Comparison of ENCODE assay signal across 14 mouse cellular contexts in genomic region chr19:40748559-40748958, GRCm38 (mm10). TPM values are rescaled to one million over a fixed set of nuclear protein-coding genes. Genes with fewer than 3 reads are reported as not detected.
DNase-seq lines count a peak whose midpoint lies in the region; ATAC-seq and TF ChIP-seq lines count a peak whose summit lies in the region.
"Had no signal": no experiment of that assay in that cellular context is flagged by ENCODE, and none has a peak within 500 bp of the region (broad histone marks: within the 10 kb centered on the region; RNA-seq: fewer than 3 reads in every experiment).

Gene Cc2d2b (plus strand): TSS chr19:40748753.

- H3K9me3 ChIP-seq in heart, embryonic 10.5 days = no peaks in the 10 kb centered on the region
- no peaks in the 10 kb centered on the region for H3K9me3 ChIP-seq in hindbrain, postnatal 0 days (ENCODE audit: low read length)
- H3K9me3 ChIP-seq in hindbrain, embryonic 14.5 days (ENCODE audit: control insufficient read depth, low read length) = no peaks in the 10 kb centered on the region
- H3K9me3 ChIP-seq in embryonic facial prominence, embryonic 12.5 days = no peaks in the 10 kb centered on the region
- no peaks in the 10 kb centered on the region for H3K9me3 ChIP-seq in lung, postnatal 0 days (ENCODE audit: low read length)

- no peak within 1 kb of the TSS for H3K27ac ChIP-seq in heart, embryonic 10.5 days
- no peak within 1 kb of the TSS for H3K27ac ChIP-seq in hindbrain, postnatal 0 days
- no peak within 1 kb of the TSS for H3K27ac ChIP-seq in hindbrain, embryonic 14.5 days
- H3K27ac ChIP-seq in embryonic facial prominence, embryonic 12.5 days = no peak within 1 kb of the TSS
- H3K27ac ChIP-seq in lung, postnatal 0 days (ENCODE audit: low read length) = no peak within 1 kb of the TSS
- H3K27ac ChIP-seq: gastrocnemius, adult 2 months had no signal

- H3K9ac ChIP-seq in hindbrain, postnatal 0 days (replicated peaks; ENCODE audit: low read length) = no peak within 1 kb of the TSS
- H3K9ac ChIP-seq in hindbrain, embryonic 14.5 days = no peak within 1 kb of the TSS
- no peak within 1 kb of the TSS for H3K9ac ChIP-seq in embryonic facial prominence, embryonic 12.5 days
- H3K9ac ChIP-seq in lung, postnatal 0 days (replicated peaks; ENCODE audit: low read depth) = no peak within 1 kb of the TSS
- H3K9ac ChIP-seq: lung, embryonic 14.5 days had no signal

- peak within 1 kb of the TSS; percentile 37 for H3K4me3 ChIP-seq in heart, embryonic 10.5 days
- H3K4me3 ChIP-seq in hindbrain, postnatal 0 days (ENCODE audit: low read length) = no peak within 1 kb of the TSS
- H3K4me3 ChIP-seq in hindbrain, embryonic 14.5 days (replicated peaks; ENCODE audit: low read length) = no peak within 1 kb of the TSS
- no peak within 1 kb of the TSS for H3K4me3 ChIP-seq in embryonic facial prominence, embryonic 12.5 days
- no peak within 1 kb of the TSS for H3K4me3 ChIP-seq in lung, postnatal 0 days (ENCODE audit: low read depth, low read length)
- H3K4me3 ChIP-seq: gastrocnemius, adult 2 months had no signal

- TF ChIP-seq EP300 in lung, postnatal 0 days (IDR thresholded peaks at IDR 0.05) = no peak

- WGBS in heart, embryonic 10.5 days = 44% methylated on average over 17 of the region's 17 CpGs
- WGBS in hindbrain, postnatal 0 days = 67% methylated on average over 15 of the region's 17 CpGs
- 65% methylated on average over 16 of the region's 17 CpGs for WGBS in hindbrain, embryonic 14.5 days
- 62% methylated on average over 17 of the region's 17 CpGs for WGBS in embryonic facial prominence, embryonic 12.5 days
- 63% methylated on average over 12 of the region's 17 CpGs for WGBS in lung, postnatal 0 days

- no peak for TF ChIP-seq CTCF in hindbrain, postnatal 0 days (IDR thresholded peaks at IDR 0.05; ENCODE audit: low read depth)
- TF ChIP-seq CTCF in lung, postnatal 0 days (IDR thresholded peaks at IDR 0.05) = no peak

- ATAC-seq in hindbrain, postnatal 0 days = 0 out of 2 replicates have a peak, but pooled peaks have one; percentile 32
- no peak for ATAC-seq in hindbrain, embryonic 14.5 days (ENCODE audit: low FRiP score)
- no peak for ATAC-seq in embryonic facial prominence, embryonic 12.5 days (ENCODE audit: insufficient number of reproducible peaks, insufficient read depth, low FRiP score, low TSS enrichment)
- no peak; the same call in 1 of the 2 replicates for ATAC-seq in lung, postnatal 0 days
- ATAC-seq: inflammation-experienced regulatory T-cells, adult 6 months had no signal

- DNase-seq in heart, embryonic 10.5 days (ENCODE audit: low spot score) = no peak
- DNase-seq in heart, postnatal 4 days = no peak
- DNase-seq in hindbrain, postnatal 0 days (ENCODE audit: low spot score) = no peak
- DNase-seq in hindbrain, embryonic 14.5 days (ENCODE audit: low spot score) = no peak
- DNase-seq in ES-CJ7 (ENCODE audit: low read depth, low spot score) = peak; percentile 77
- DNase-seq in lung, postnatal 0 days (ENCODE audit: low spot score) = no peak
- no peak for DNase-seq in adrenal gland, postnatal 4 days (ENCODE audit: low spot score in 2 of 2)
- DNase-seq: adrenal gland, postnatal 10 days; gastrocnemius, adult 2 months; layer of hippocampus, adult 9-11 months; lung, embryonic 14.5 days had no signal

- 0 out of 2 replicates have a peak, but pooled peaks cover 6% of the 10 kb centered on the region for H3K27me3 ChIP-seq in heart, embryonic 10.5 days (ENCODE audit: insufficient read depth, poor library complexity, severe bottlenecking)
- H3K27me3 ChIP-seq in hindbrain, postnatal 0 days (ENCODE audit: insufficient read depth, low read length) = no peaks in the 10 kb centered on the region
- H3K27me3 ChIP-seq in hindbrain, embryonic 14.5 days (ENCODE audit: control insufficient read depth, insufficient read depth, low read length) = no peaks in the 10 kb centered on the region
- H3K27me3 ChIP-seq in embryonic facial prominence, embryonic 12.5 days = no peaks in the 10 kb centered on the region
- H3K27me3 ChIP-seq in lung, postnatal 0 days (replicated peaks; ENCODE audit: insufficient read depth, low read length) = no peaks in the 10 kb centered on the region

- H3K36me3 ChIP-seq in heart, embryonic 10.5 days = no peaks in the 10 kb centered on the region
- no peaks in the 10 kb centered on the region for H3K36me3 ChIP-seq in hindbrain, postnatal 0 days (ENCODE audit: insufficient read depth, low read length)
- no peaks in the 10 kb centered on the region for H3K36me3 ChIP-seq in hindbrain, embryonic 14.5 days (replicated peaks; ENCODE audit: control insufficient read depth, insufficient read depth)
- no peaks in the 10 kb centered on the region for H3K36me3 ChIP-seq in embryonic facial prominence, embryonic 12.5 days
- H3K36me3 ChIP-seq in lung, postnatal 0 days (ENCODE audit: insufficient read depth, low read length) = no peaks in the 10 kb centered on the region

- no peaks in the 10 kb centered on the region for H3K4me1 ChIP-seq in heart, embryonic 10.5 days
- H3K4me1 ChIP-seq in hindbrain, postnatal 0 days (ENCODE audit: insufficient read depth, low read length) = no peaks in the 10 kb centered on the region
- H3K4me1 ChIP-seq in hindbrain, embryonic 14.5 days (replicated peaks; ENCODE audit: control insufficient read depth, insufficient read depth, low read length) = no peaks in the 10 kb centered on the region
- H3K4me1 ChIP-seq in embryonic facial prominence, embryonic 12.5 days = no peaks in the 10 kb centered on the region
- H3K4me1 ChIP-seq in lung, postnatal 0 days (ENCODE audit: insufficient read depth, low read depth, low read length) = no peaks in the 10 kb centered on the region

- H3K4me2 ChIP-seq in hindbrain, postnatal 0 days (ENCODE audit: low read depth, low read length) = no peak within 1 kb of the TSS
- no peak within 1 kb of the TSS for H3K4me2 ChIP-seq in hindbrain, embryonic 14.5 days (replicated peaks)
- peak within 1 kb of the TSS; percentile 27 for H3K4me2 ChIP-seq in embryonic facial prominence, embryonic 12.5 days (replicated peaks)
- no peak within 1 kb of the TSS for H3K4me2 ChIP-seq in lung, postnatal 0 days (replicated peaks; ENCODE audit: low read depth, low read length)
- H3K4me2 ChIP-seq: lung, embryonic 14.5 days had no signal

RNA-seq across cellular contexts. Expression of gene Cc2d2b, which starts in this region (rescaled TPM):
- 0.17 and 0.79 TPM in 2 replicates for polyA plus RNA-seq in heart, embryonic 10.5 days (2016; fragmentation: Nextera tagmentation; extraction: Ambion mirVana)
- not detected for total RNA-seq in heart, postnatal 4 days (2021)
- not detected in 2 replicates for total RNA-seq in hindbrain, postnatal 0 days (2014; rRNA removed)
- polyA plus RNA-seq in hindbrain, postnatal 0 days (2015; fragmentation: Nextera tagmentation; extraction: Ambion mirVana) = 0.14 and 0.16 TPM in 2 replicates
- polyA plus RNA-seq in hindbrain, embryonic 14.5 days (2014; fragmentation: Nextera tagmentation; extraction: Ambion mirVana) = 0.55 TPM in 1 of 2 replicates, not detected in the other
- 0.50 and 0.55 TPM in 2 replicates for polyA plus RNA-seq in embryonic facial prominence, embryonic 12.5 days (2016; fragmentation: Nextera tagmentation; extraction: Ambion mirVana)
- 0.21 and 0.33 TPM in 2 replicates for polyA plus RNA-seq in lung, postnatal 0 days (2015; fragmentation: Nextera tagmentation; extraction: Ambion mirVana)
- under 1 TPM in 1 of 2 experiments, not detected in 1; 0.40 TPM for total RNA-seq in adrenal gland, postnatal 4 days (2021)
- total RNA-seq: gastrocnemius, adult 2 months had no signal
- polyA plus RNA-seq: lung, embryonic 14.5 days; neural tube, embryonic 11.5 days had no signal

Comparison
In these comparisons a context has a peak if more than half of its experiments do, and no peak if none do; other contexts are left out.
1. Peak in ATAC-seq in hindbrain, postnatal 0 days; RNA of the gene not detected or under 1 TPM.